Mouse (Mus musculus) skeletal muscle tissue, postnatal 0 days (tissue): ENCODE results near the gene Meis1. TPM values are rescaled to one million over a fixed set of nuclear protein-coding genes. Genes with fewer than 3 reads are reported as not detected.

Experiments used
- polyA plus RNA-seq: library from polyadenylated mRNA; unstranded; fragments of >200 nt; fragmentation: Nextera tagmentation; extraction: Ambion mirVana; gene quantifications from 2 replicates; pipeline ENCODE4 v1.2.1, GENCODE M21; 2015

Meis1 gene
- 17.5 and 19.9 TPM in 2 replicates for polyA plus RNA-seq

DNA sequence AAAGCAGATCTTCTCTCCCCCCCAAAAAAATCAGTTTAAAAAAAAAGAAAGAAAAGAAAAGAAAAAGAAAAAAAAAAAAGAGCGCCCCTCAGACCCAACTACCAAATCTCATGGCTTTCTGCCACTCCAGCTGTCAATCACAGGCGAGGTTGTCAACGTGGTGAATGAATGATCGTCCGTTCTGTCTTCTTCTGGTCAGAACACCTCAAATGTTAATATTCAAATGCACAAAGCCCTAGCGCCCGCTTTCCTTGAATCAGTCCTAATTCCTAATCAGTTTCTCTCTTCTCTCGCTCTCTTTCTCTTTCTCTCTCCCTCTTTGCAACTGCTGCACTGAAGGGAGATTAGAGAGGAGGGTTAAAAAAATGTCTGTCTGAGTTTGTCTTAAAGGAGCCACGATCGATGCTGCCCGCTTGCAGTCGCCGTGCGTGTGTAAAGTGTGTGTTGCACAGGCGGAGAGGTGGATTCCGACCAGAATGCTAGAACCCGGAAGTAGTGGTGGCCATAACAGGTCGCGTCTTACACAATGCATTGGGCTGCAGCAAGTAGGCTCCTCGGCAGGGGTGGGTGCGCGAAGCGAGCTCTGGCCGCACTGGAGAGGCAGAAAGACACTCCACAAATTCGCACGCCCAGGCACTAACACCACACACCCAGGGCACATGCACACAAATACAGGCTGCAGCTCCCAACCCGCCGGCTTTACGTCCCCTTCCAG lies at the start of gene Meis1:
Meis1 (minus strand) TSS at position 497 of the 715 bp plus-strand sequence.

